Mouse (Mus musculus): Measurements from ENCODE around the gene Ankrd33b.

Ankrd33b gene

DNA sequence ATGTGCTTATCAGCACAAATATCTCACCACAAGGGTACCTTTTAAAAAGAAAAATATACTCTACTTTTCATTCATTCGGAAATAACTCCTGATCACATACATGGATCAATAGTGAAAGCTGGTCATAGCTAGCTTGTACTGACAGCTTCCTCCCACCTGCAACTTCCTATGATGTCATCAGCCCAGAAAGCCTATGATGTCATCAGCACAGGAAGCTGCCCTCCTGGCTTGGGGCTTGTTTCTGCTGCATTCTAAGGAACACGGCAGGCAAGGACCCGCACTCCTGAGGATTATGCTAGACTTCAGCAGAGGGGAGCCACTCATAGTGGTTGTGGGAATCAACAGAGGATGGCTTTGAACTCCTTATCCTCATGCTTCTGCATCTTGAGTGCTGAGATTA, 63.2 kb downstream of the Ankrd33b start:
- no peak for DNase-seq (ENCODE audit: low spot score in 2 of 2)

DNA sequence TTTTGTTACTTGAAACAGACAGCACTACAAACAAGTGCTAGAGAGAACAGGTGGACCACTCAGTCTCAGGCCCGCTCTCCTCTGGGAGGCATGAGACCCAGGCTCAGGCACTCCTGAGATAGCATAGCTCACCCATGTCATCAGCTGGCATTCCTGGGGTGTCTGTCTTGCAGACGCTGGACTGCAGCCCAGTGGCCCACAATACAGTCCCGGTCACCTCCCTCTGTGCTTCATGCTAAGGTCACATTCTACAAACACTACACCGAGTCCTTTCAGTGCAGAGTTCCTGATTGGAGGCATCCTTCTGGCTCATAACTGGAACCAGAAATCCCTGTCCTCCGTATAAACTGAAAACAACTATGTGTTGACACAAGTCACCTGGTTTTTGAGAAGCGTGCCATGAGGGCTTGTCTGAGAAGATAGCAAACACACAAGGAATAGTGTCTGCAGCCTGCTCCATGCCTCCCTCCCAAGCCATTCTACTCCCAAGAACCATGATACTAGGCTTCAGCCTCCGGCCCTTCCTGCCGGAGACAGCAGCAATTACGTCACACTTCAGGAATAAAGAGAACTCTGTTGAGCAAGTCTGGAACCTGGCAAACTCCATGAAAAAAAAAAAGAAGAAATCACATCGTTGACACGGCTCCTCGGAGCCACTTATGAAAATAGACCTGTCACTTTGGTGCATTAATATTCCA, 65.1 kb downstream of the Ankrd33b start:
- DNase-seq (ENCODE audit: low spot score in 2 of 2) = no peak

DNA sequence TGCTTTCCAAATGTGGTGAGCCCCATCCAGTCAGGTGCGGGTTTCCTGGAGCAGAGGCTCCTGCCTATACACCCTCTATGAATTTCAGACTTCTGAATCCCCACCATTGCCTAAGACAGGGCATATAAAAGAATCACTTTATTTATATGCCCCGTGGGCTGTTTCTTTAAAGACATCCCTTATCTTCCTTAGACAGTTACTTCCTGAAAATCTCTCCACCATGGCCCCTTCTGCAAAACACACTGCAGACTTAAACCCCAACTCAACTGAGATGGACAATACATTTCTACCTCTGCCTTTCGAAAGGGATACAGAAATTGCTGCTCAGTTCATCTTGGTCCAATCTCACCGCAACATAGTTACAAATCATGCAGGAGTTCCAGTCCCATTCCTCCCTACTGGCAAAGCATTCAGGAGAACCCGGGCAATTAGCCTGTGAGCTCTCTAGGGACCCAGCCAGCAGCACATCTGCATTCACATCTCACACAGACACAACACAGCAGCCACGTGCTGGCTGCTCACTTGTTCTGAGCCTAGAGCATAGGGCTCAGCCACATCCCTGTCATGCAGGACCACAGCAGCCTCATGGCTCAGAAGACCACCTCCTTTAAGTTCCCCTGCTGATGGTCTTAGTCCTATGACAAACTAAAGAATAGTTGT, 68.1 kb downstream of the Ankrd33b start:
- DNase-seq (ENCODE audit: low spot score in 2 of 2) = no peak

DNA sequence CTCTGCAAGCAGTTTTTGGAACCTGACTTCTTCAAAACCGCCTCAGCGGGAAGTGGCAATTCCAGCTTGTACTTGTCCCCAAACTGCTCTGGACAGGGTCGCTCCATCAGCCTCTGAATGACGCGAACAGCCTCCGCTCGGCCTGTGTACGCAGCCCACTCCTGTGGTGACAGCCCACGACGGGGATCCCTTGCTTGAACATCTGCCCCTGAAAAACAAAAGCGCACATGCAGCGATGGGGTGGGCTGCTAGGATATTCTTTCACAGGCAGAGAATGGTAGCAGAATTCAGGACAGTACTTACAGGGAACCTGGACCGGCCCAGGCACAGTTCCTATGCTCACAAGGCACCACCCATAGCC, 69.8 kb downstream of the Ankrd33b start:
- no peak for DNase-seq (ENCODE audit: low spot score in 2 of 2)

DNA sequence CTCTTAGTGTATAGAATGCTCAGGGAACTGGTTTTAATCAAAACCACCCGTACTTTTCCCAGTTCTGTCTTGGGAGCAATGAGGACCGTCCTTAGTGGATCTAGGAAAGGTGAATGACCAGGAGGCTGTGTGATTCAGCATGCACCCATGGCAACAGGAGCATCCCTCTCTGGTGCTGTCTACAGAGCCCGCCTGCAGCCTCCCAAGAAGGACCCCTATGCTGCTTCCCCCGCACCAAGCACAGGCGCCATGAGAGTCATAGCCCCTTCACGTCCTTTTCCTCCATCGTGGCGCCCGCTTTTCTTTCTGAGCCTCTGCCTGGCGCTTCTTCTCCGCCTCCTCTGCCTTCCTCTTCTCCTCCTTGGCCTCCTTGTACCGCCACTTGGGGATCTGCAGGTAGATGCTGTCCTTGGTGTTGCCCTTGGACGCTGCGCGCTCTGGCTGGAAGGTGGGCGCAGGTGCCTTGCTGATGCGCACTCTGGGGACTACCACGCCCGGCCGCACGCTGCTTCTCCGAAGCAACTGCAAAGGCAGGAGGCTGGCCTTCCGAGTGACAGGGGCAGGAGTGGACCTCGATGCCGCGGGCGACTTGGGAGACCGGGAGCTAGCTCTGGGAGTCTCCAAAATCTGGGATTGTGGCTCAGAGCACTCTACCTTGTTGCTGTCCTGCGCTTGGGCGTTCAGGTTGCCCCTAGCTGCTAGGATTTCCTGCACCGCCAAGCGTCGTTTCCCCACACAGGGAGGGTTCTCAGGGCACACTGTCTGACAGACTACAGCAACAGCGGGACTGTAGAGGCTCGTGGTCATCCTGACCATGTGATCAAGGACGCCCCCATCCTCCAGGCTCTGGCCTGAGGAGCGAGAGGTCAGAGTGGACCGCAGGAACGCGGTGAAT, 70.4 kb downstream of the Ankrd33b start:
- no peak for DNase-seq (ENCODE audit: low spot score in 2 of 2)

DNA sequence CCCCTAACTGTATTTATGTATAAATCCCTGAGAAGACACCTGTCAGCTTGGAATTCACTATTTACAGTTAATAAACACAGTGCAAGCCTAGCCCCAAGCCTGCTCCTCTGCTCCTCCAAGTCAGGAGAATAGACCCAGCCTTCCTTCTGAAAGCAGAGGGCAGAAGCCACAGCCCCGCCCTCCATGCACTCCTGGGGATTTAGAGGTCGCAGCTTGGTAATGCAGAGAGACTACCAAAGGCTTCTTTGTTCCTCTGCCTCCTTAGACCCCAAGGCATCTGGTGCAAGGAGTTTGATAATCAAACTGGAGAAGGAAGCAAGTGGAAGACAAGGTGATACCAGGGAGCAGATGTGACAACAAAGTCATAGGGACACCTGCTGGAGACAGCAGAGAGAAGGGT, 73.2 kb downstream of the Ankrd33b start:
- no peak for DNase-seq (ENCODE audit: low spot score in 2 of 2)

DNA sequence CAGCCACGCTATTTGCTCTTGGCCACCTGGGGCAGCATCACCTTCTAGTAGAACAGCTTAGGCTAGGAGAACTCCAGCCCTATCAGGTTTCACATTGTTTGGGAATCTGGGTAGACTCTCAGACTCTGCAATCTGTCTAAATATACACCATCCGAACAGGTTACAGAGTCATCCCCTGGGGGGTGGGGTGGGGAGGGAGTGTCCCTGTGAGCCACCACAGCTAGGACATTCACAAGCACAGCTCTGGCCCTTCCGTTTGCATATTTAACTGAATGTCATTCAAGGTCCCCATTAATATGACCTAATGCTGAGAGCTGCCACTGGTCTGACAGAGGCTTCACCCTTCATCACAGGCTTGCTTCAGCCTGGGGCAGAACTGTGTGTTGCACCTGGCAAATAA, 74.9 kb downstream of the Ankrd33b start:
- DNase-seq (ENCODE audit: low spot score in 2 of 2) = no peak

DNA sequence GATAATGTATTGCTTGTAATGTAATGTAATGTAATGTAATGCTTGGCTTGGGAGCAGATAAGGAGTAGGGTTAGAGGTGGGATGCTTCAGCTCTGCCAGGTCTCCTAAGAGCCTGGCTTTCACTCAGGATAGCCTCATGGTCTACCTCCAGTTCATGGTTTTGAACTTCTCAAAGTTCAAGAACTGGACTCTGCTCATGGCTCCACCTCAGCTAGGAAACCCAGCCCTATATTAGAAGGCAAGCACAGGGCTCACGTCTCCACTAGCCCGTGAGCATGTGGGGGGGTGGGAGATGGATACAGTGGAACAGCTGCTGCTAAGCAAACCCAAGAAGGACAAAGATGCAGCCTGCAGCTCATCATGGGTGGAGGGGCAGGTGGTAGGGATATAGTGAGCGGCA, 81.8 kb downstream of the Ankrd33b start:
- no peak for DNase-seq (ENCODE audit: low spot score in 2 of 2)

DNA sequence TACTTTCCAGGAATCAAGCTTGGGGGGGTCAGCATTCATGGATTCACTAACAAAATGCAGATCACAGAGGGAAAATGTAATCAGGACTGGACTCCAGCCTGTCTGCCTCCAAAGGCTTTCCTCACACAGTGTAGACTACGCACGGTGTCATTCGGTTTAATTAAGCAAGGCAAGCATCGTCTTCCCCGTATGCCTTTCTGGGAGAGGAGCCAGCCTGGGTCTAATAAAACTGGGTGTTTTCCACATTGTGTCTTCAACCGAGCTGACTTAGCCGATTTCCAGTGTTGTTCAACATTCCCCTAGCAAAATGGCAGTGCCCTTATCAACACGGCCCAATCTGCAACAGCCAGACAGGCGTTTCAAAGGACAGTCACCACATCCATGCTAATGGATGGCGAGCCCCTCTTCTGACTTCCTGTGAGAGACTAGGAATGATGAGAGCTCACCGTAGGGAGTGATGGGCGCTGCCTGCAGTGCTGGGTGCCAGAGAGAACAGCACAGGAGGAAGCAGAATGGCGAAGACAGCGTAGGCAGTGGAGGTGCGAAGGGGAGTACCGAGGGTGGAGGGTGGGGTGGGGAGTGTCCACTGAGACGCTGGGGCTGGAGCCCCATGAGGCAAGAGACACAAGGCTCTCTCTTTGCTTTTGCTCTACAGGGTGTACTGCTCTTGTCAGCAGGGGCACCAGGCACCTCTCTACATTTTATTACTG, 82.4 kb downstream of the Ankrd33b start:
- no peak for DNase-seq (ENCODE audit: low spot score in 2 of 2)

DNA sequence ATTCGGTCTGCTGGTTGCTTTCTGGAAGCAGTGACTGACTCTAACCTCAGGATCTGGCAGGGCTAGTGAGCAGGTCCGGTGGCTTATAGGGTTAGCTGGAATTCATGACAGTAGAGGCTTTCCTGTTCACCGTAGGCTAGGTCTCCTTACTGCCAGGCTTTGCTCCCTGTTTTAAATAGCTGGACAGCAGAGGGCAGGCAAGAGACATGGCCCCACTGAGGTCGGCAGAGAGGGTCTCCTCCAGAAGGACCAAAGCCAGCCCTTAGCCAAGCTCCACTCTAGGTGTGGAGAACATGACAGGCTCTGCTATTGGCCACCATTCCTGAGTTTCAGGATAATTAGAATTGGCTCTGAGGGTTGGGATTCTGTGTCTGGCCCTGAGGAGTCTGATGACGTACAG, 83.4 kb downstream of the Ankrd33b start:
- DNase-seq (ENCODE audit: low spot score in 2 of 2) = no peak

DNA sequence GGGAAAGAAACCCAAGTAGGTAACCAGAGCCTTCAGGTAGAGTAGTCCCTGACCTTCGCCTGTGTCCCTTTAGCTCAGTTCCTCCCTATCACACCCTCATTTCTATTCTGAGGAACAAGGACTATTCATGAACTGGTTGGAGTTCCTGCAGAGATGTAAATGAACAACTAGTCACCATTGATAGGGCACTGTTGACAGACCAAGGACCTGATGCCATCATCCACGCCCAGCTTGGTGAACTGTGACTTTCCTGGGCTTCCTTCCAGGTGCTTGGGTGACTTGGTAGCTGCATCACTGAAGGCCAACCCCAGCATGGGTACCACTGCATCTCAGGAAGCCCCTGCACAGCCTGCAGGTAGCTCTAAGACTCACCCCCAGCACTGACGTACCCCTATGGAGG, 85.2 kb downstream of the Ankrd33b start:
- DNase-seq (ENCODE audit: low spot score in 2 of 2) = no peak

DNA sequence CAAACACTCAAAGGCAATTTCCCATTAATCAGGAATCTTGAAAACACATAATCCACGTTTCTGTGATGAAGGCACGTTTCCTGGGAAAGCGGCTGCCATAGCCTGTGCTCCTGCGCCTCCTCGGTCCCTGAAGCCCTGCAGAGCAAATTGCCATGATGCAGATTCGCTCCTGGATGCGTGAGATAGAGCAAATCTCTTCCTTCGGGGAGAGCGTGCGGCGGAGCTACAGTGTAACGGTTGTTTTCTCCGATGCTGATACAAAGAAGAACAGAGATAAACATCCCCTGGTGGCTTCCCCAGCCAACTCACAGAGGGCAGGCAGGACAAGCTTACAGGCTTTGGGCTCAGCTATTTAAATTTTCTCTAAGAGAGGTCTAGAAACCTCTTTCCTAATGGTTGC, 85.7 kb downstream of the Ankrd33b start:
- no peak for DNase-seq (ENCODE audit: low spot score in 2 of 2)

DNA sequence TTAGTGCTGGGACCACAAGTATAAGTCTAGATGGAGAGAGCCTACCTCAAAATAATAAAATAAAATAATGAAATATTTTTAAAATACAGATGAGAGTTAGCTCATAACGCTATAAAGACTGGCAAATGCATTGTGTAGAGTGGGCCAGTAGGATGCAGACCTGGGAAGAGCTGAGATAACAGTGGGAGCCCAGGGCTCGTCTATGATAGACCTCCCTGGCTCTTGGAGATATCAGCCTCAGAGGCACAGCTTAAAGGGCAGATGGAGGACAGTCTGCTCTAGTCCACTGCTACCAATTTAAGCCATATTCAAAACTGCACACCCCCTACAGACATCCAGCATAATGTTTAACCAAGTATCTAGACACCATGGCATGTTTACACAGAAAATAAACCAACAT, 86.8 kb downstream of the Ankrd33b start:
- no peak for DNase-seq (ENCODE audit: low spot score in 2 of 2)

DNA sequence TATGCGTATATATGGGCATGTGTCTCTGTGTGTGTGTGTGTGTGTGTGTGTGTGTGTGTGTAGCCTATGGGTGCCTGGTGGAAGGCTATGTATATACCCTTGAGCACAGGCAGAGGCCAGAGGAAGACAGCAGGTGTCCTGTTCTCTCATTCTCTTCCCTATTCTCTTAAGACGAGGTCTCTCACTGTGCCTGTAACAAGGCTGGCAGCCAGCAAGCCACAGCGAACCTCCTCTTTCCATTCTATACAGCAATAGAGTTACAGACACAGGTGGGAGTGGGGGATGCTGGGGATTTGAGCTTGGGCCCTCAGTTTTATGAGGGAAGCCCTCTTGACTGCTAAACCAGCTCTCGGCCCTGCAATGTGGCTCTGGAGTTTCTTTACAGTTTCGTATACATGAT, 87.5 kb downstream of the Ankrd33b start:
- no peak for DNase-seq (ENCODE audit: low spot score in 2 of 2)

DNA sequence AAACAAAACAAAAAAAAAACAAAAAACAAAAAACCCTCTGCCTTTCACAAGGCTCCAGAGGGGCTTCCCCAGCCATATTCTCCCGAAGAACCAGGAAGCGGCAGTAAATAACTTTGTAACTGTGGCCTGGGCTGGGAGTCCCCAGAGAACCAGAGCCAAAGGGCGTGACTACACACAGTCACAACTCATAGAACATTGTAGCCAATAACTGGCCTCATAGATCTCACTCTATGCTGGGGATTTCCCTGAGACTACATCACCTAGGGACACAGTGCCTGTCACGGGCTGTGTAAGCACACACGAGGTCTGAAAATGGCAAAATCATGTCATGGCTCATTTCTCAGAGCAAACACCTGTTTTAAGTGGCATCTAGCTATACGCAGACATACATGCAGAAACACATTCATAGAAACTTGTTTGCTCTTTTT, 87.9 kb downstream of the Ankrd33b start:
- peak in 1 of 2 experiments; percentile 22 for DNase-seq (ENCODE audit: low spot score in 2 of 2)

DNA sequence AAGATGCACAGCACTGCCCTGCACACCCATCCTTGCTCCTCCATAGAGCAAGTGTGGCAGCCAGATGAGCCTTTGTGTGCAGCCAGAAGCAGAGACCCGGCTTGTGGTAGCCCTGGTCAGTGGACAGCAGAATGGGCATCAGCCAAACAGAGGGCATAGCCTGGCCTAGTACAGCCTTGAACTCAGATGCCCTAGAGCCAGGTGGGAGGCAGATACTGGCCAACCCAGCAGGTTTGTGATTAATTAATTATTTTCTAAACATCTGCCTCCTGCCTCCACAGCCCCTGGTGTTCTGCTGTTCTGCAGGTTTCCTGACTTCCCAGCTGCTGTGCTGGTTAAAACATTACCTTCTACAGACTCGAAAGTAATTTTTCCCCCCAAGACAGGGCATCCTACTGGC, 88.4 kb downstream of the Ankrd33b start:
- no peak for DNase-seq (ENCODE audit: low spot score in 2 of 2)

DNA sequence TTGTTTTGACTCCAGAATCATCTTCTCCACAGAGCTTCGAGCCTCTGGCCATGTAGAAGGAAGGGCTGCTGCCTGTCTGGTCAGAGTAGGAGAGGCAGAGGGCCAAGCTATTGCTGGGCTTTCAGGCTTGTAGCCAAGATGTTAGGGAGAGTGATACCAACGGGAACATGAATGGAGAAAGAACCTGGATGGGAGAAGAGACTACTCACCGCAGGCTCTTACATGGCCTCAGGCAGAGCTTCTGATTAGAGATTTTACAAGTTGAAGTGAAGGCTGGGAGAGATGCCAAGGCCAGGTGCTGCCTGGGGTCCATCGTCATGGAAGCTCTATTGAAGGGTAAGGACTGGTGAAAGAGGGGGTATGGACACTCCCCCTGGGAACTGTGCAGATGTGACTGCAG, 89.4 kb downstream of the Ankrd33b start:
- no peak for DNase-seq (ENCODE audit: low spot score in 2 of 2)

DNA sequence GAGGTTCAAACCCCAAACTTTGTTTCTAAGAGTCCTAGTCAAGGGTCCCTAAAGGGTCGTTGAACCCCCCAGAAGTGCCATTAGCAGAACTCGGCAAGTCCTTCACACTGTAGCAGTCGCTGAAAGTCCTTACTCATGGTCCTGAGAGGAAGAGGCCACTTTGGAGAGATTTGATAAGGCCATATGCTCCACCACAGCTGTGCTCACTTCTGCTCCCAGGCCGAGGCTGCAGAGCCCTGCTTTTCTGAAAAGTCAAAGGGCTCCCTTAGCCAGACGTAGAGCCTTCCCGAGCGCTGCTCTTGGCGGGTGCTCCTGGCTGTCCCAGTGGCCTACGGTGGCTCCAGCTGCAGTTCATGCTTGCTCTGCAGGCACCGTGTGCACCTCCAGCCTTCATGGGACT, 94.0 kb downstream of the Ankrd33b start:
- no peak for DNase-seq (ENCODE audit: low spot score in 2 of 2)

DNA sequence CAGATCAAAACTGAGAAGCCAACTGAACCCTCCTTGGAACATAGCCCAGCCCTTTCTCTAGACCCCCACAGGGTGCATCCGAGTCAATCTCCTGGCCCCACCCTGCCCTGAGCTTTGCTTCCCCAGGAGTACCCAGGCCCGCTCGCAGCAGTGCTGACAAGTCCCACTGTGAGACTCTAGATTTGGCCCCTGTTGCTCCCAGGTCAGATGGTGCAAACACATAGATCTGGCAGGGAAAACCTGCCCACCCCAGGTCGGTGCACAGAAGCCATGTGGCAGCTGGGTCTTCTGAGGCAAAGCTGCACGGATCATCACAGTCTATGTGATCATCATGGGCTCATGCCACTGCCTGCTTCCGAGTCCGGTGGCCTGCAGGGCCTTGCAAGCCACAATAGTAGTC, 94.8 kb downstream of the Ankrd33b start:
- no peak for DNase-seq (ENCODE audit: low spot score in 2 of 2)

DNA sequence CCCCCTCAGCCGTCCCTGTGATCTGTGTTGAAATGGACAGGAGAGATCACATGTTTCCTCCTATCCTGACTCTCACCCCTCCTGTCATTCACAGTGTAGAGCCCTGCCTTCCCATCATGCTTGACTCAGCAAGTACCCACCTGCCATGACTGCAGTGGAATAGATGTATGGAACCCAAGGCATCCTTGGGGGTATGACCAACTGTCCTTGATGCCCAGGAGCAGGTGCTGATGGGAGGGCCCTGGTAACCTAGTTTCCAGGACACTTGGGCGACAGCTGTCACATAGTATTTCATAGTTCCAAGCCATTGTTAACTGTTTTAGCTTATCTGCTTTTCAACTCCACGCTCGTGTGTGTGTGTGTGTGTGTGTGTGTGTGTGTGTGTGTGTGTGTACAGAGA, 98.0 kb downstream of the Ankrd33b start:
- no peak for DNase-seq (ENCODE audit: low spot score in 2 of 2)

DNA sequence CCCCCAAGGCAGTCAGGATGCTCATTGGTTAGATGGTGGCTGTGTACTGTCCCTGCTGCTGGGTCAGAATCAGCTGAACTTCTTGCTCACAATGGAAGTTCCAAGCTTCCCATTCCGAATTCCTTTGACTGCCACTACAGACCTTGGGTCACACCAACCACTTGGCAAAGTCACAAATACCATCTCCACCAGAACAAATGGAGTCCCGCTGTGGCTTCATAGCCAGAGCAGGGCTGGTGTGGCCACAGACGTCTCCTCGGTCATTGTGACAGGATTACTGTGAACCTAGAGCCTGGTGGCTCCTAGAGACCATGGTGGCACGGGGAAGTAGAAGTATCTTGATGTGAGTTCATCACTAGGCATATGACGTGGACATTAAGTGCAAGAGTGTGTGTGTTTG, 99.4 kb downstream of the Ankrd33b start:
- DNase-seq (ENCODE audit: low spot score in 2 of 2) = no peak

DNA sequence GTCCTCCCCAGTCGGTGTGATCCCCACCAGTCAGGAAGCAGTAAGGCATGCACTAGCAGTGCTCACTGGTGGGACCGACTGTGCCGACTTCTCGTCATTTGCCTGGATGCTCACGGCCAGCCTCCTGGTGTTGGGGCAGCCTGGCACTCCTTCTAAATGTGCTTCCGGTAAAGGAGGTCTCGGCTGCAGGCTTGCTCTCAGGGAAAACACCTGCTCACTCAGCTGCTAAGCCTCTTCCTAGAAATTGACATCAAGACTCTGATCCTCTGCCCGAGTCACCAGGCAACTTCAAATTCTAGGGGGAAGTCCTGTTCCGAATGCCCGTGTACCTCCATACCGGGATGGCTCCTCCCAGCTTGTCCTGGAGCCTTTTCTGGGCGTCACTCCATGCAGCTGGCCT, 101.7 kb downstream of the Ankrd33b start:
- no peak for DNase-seq (ENCODE audit: low spot score in 2 of 2)
